Mouse (Mus musculus) heart, adult 2 months (tissue): ENCODE measurements around the gene Pknox2. TPM values are rescaled to one million over a fixed set of nuclear protein-coding genes. Genes with fewer than 3 reads are reported as not detected.

Experiments used
- DNase-seq, 2 experiments: peaks; one replicate each; pipeline ENCODE4 v3.0.0; 2021
- H3K27ac ChIP-seq: fragments of 200-600 bp; 2 replicates; pipeline ENCODE4 v1.8.1; 2022
- H3K27me3 ChIP-seq: fragments of 200-500 bp; 2 replicates; pipeline ENCODE4 v1.6.1; 2012; ENCODE audit warnings: mild to moderate bottlenecking, low read length, inconsistent platforms, mixed read lengths; ENCODE audit not compliant: control insufficient read depth, insufficient read depth
- H3K36me3 ChIP-seq: fragments of 200-500 bp; 2 replicates; pipeline ENCODE4 v1.6.1; 2012; ENCODE audit warnings: low read length, inconsistent platforms; ENCODE audit not compliant: control insufficient read depth, insufficient read depth
- H3K4me1 ChIP-seq: fragments of 200-500 bp; 2 replicates; pipeline ENCODE4 v1.6.1; 2011; ENCODE audit warnings: low read length; ENCODE audit not compliant: control insufficient read depth, insufficient read depth
- H3K4me3 ChIP-seq: fragments of 200-600 bp; 2 replicates; pipeline ENCODE4 v1.8.1; 2022
- H3K79me2 ChIP-seq: fragments of 200-500 bp; replicated peaks from 2 replicates; pipeline ENCODE4 v1.6.1; 2012; ENCODE audit warnings: mild to moderate bottlenecking, inconsistent platforms, low read length, moderate library complexity, mixed read lengths; ENCODE audit not compliant: control insufficient read depth, insufficient read depth
- H3K9ac ChIP-seq: fragments of 200-500 bp; 2 replicates; pipeline ENCODE4 v1.6.1; 2012; ENCODE audit warnings: low read depth, mild to moderate bottlenecking, control low read depth, inconsistent platforms, low read length, mixed read lengths
- CTCF ChIP-seq: fragments of 200-600 bp; IDR thresholded peaks from 2 replicates; pipeline ENCODE4 v1.8.1; 2022; ENCODE audit warnings: antibody characterized with exemption, mild to moderate bottlenecking, moderate library complexity
- EP300 ChIP-seq: fragments of 200-500 bp; IDR thresholded peaks from 2 replicates; pipeline ENCODE4 v1.6.1; 2011; ENCODE audit warnings: low read depth, low read length, control low read depth; ENCODE audit not compliant: insufficient read depth
- POLR2A ChIP-seq: fragments of 200-500 bp; IDR thresholded peaks from 2 replicates; pipeline ENCODE4 v1.6.1; 2011; ENCODE audit warnings: mild to moderate bottlenecking, low read depth, low read length, control low read depth; ENCODE audit not compliant: insufficient read depth
- WGBS: fragments of 180-500 bp; shearing (Covaris S2); methylation state at CpG from one replicate; pipeline ENCODE4 v1.1.7; 2018; 5-methylcytosine and 5-hydroxymethylcytosine counted together
- intact Hi-C: fragments of 180-260 bp; cut with DNase I; formaldehyde crosslinking; loops from one replicate; pipeline ENCODE4 v1.15.1; 2025
- polyA plus RNA-seq: library from polyadenylated mRNA; depleted of rRNA; stranded (reverse); fragments of >200 nt; gene quantifications from 2 replicates; pipeline ENCODE4 v1.2.3, GENCODE M21; 2012; rRNA removed
- total RNA-seq, 2 experiments: library from RNA; stranded (reverse); gene quantifications; 2 replicates each; pipeline ENCODE4 v1.2.3; 2021

The Pknox2 gene
- total and polyA plus RNA-seq, 3 experiments = 7.8 to 9.9 (median 9.0) TPM

DNA sequence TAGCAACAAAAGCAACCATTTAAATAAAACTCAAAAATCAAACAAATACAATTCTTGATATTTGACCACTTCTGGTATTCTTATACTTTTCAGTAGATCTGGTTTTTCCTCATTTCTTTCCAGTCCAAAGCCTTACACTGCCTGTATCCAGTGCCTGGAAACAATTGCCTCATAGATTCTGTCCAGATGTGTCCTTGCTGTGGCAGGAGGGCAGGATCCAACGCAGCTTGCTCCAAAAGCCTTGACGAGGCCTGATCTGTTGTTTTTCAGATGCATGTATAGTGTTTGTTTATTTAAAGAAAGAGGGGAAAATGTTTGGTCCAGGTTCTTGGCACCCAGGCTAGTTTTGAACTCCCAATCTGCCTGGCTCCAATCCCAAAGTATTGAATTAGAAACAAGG, 290.9 kb downstream of the Pknox2 start:
- WGBS = 33% methylated on average over 2 of the region's 2 CpGs
- intact Hi-C loops = no loop called here
- 0 out of 2 replicates have a peak, but pooled peaks cover 2% of the 10 kb centered on the region for H3K36me3 ChIP-seq
- TF ChIP-seq EP300 (no peak), POLR2A (no peak), CTCF (no peak)
- peaks cover 1% of the 10 kb centered on the region; the same call in 1 of the 2 replicates for H3K4me1 ChIP-seq
- DNase-seq = no peak
- no peak overlapping the region for H3K9ac ChIP-seq
- H3K79me2 ChIP-seq = no peaks in the 10 kb centered on the region
- no peak overlapping the region for H3K27ac ChIP-seq
- H3K27me3 ChIP-seq = no peaks in the 10 kb centered on the region
- no peak overlapping the region for H3K4me3 ChIP-seq

DNA sequence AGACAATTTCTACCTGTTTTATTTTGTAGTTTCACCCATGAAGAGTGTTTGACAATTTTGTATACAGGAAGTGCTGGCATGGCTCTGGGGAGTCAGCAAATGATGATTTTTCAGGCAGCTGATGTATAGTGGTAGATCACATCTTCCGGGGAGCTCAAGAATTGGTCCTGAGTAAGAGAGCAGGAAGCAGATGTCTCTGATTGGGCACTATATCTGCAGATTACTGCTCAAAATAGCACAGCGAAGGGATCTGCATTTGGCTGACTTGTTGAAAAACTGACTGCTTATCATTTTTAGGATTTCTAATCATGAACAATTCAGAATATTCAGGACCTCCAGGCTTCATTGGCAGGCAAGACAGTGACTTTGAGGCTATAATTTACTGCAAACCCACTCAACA, 295.0 kb downstream of the Pknox2 start:
- no peak overlapping the region for H3K27ac ChIP-seq

DNA sequence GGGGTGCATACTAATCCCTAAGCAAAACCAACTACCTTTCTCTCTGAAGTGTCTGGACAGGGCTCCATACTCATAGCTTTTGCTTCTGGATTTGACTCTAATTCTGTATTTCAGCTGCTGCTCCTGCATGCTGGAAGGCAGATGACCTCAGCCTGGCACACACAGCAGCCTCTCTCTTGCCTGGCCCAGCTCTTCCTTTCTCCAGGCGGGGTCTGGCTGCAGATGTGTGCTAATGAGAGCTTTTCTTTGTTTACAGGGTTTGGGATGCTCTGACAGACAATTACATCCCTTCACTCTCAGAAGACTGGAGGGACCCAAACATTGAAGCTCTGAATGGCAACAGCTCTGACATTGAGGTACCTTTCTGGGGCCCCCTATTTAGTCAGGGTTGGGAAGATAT, 297.1 kb downstream of the Pknox2 start:
- no peak overlapping the region for H3K27ac ChIP-seq
- DNase-seq = no peak
- no peak overlapping the region for H3K4me3 ChIP-seq
- H3K27me3 ChIP-seq = no peaks in the 10 kb centered on the region
- no peak overlapping the region for H3K9ac ChIP-seq
- no peaks in the 10 kb centered on the region for H3K36me3 ChIP-seq
- no peaks in the 10 kb centered on the region for H3K4me1 ChIP-seq
- no peak for TF ChIP-seq POLR2A
- no peak for TF ChIP-seq EP300
- TF ChIP-seq CTCF = no peak
- 64% methylated on average over 1 of the region's 1 CpGs for WGBS
- intact Hi-C loops = no loop called here
- no peaks in the 10 kb centered on the region for H3K79me2 ChIP-seq

More for the DNA sequence above, 295.0 kb downstream of the Pknox2 start:
- no peak overlapping the region for H3K4me3 ChIP-seq
- 48% methylated on average over 2 of the region's 2 CpGs for WGBS
- H3K36me3 ChIP-seq = no peaks in the 10 kb centered on the region
- H3K27me3 ChIP-seq = no peaks in the 10 kb centered on the region
- intact Hi-C loops = no loop called here
- TF ChIP-seq CTCF = no peak
- no peak for TF ChIP-seq POLR2A
- TF ChIP-seq EP300 = no peak
- H3K79me2 ChIP-seq = no peaks in the 10 kb centered on the region
- no peak overlapping the region for H3K9ac ChIP-seq
- no peaks in the 10 kb centered on the region for H3K4me1 ChIP-seq
- no peak for DNase-seq

DNA sequence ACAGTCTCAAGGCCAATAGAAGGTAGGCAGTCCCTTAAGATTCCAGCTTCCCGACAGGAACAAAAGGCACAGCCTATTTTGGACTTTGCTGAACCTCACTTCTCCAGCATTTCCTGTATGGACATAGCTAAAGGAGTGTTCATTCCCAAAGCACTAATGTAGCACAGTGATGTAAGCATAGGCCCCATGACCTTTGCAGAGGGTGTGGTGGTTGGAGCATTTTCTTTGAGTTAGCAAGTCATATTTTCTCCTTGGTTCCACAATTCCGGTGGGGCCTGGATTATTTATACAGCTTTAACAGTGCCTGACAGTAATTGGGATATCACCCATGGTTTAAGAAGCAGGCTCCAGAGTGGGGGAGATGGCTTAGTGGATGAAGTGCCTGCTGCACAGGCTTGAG, 298.5 kb downstream of the Pknox2 start:
- no peak overlapping the region for H3K9ac ChIP-seq
- no peak for DNase-seq
- intact Hi-C loops = no loop called here
- H3K27me3 ChIP-seq = no peaks in the 10 kb centered on the region
- H3K79me2 ChIP-seq = no peaks in the 10 kb centered on the region
- no peak for TF ChIP-seq CTCF
- no peak for TF ChIP-seq POLR2A
- TF ChIP-seq EP300 = no peak
- no peaks in the 10 kb centered on the region for H3K36me3 ChIP-seq
- H3K4me1 ChIP-seq = no peaks in the 10 kb centered on the region
- no peak overlapping the region for H3K4me3 ChIP-seq
- no peak overlapping the region for H3K27ac ChIP-seq
- 36% methylated on average over 2 of the region's 2 CpGs for WGBS

DNA sequence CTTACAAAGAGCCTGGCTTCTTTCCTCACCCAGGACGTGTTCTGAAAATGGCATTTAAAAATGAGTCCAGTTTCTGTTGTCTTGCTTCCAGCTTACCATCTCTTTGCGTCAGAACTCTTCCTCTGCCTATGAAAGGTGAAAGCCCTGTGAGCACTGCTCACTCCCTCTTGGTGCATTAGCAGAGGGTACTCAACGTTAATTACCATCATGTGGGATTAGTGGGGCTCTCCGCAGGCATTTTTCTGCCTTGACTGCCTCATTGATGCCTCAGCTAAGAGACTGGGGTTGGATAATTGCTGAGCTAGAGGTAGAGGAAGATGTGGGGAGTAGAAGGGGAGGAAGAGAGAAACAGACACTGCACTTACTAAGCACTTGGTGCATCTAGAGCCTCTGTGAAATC, 300.9 kb downstream of the Pknox2 start:
- Histone ChIP-seq H3K4me1 (no peaks in the 10 kb centered on the region), H3K27me3 (no peaks in the 10 kb centered on the region), H3K36me3 (no peaks in the 10 kb centered on the region), H3K79me2 (no peaks in the 10 kb centered on the region), H3K4me3 (no peak overlapping the region), H3K9ac (no peak overlapping the region), H3K27ac (no peak overlapping the region)
- WGBS = 57% methylated on average over 4 of the region's 4 CpGs
- intact Hi-C loops = no loop called here
- DNase-seq = no peak
- no peak for TF ChIP-seq EP300
- TF ChIP-seq CTCF = no peak
- TF ChIP-seq POLR2A = no peak

Other genes starting within 250 kb of the Pknox2 start
- gene Tmem218, start 60.8 kb upstream of the Pknox2 start, total RNA-seq = 1 to 10 TPM; 6.6 to 7.1 TPM
- gene Tmem218, start 60.8 kb upstream of the Pknox2 start, polyA plus RNA-seq = 4.2 and 7.7 TPM in 2 replicates
- 1 to 10 TPM; 2.9 to 4.1 TPM for gene Slc37a2, start 108.3 kb upstream of the Pknox2 start, total RNA-seq
- 4.1 and 5.9 TPM in 2 replicates for gene Slc37a2, start 108.3 kb upstream of the Pknox2 start, polyA plus RNA-seq
- 1 to 10 TPM; 1.7 to 2.0 TPM for gene Ccdc15, start 201.0 kb upstream of the Pknox2 start, total RNA-seq
- gene Ccdc15, start 201.0 kb upstream of the Pknox2 start, polyA plus RNA-seq = 0.47 and 0.53 TPM in 2 replicates
- not detected for gene Hepacam, start 219.9 kb upstream of the Pknox2 start, total RNA-seq
- 0.18 and 0.29 TPM in 2 replicates for gene Hepacam, start 219.9 kb upstream of the Pknox2 start, polyA plus RNA-seq